Mouse (Mus musculus) MEL (cell line): ENCODE measurements around the gene Pdlim1.

Experiments used
- CHD1 ChIP-seq: IDR thresholded peaks from 2 replicates; pipeline ENCODE4 v1.6.1; 2012; ENCODE audit warnings: low read depth, mild to moderate bottlenecking, inconsistent platforms, low read length, improper control_type of control experiment
- CTCF ChIP-seq, 3 experiments: IDR thresholded peaks in 2 of 3; conservative IDR thresholded peaks in 1 of 3; 2 replicates each; pipeline ENCODE4 v1.5.1; 2011 to 2012; ENCODE audit warnings: low read length in 3 of 3, low read depth in 2 of 3, mild to moderate bottlenecking in 2 of 3, improper control_type of control experiment in 1 of 3, inconsistent platforms in 1 of 3, mixed read lengths in 1 of 3, moderate library complexity in 1 of 3; ENCODE audit not compliant: control insufficient read depth in 1 of 3, insufficient read depth in 1 of 3, poor library complexity in 1 of 3, severe bottlenecking in 1 of 3
- EP300 ChIP-seq, 2 experiments: IDR thresholded peaks; 2 replicates each; pipeline ENCODE4 v1.6.1; 2011; ENCODE audit warnings: improper control_type of control experiment in 2 of 2, low read length in 2 of 2, low read depth in 1 of 2, mild to moderate bottlenecking in 1 of 2
- MAX ChIP-seq: IDR thresholded peaks from 2 replicates; pipeline ENCODE4 v1.6.1; 2011; ENCODE audit warnings: low read length, improper control_type of control experiment
- SMC3 ChIP-seq: IDR thresholded peaks from 2 replicates; pipeline ENCODE4 v1.6.1; 2011; ENCODE audit warnings: low read depth, low read length, improper control_type of control experiment
- TAL1 ChIP-seq: IDR thresholded peaks from 2 replicates; pipeline ENCODE4 v1.6.1; 2012; ENCODE audit warnings: mild to moderate bottlenecking, inconsistent platforms, low read length, moderate library complexity, mixed read lengths
- USF1 ChIP-seq: IDR thresholded peaks from 2 replicates; pipeline ENCODE4 v1.6.1; 2014; ENCODE audit warnings: low read depth, mild to moderate bottlenecking, inconsistent platforms, low read length, improper control_type of control experiment, moderate library complexity
- ZC3H11A ChIP-seq: IDR thresholded peaks from 2 replicates; pipeline ENCODE4 v1.6.1; 2012; ENCODE audit warnings: low read depth, mild to moderate bottlenecking, inconsistent platforms, low read length, improper control_type of control experiment
- ZKSCAN1 ChIP-seq: IDR thresholded peaks from 2 replicates; pipeline ENCODE4 v1.6.1; 2012; ENCODE audit warnings: low read depth, mild to moderate bottlenecking, inconsistent platforms, low read length, improper control_type of control experiment, moderate library complexity

DNA sequence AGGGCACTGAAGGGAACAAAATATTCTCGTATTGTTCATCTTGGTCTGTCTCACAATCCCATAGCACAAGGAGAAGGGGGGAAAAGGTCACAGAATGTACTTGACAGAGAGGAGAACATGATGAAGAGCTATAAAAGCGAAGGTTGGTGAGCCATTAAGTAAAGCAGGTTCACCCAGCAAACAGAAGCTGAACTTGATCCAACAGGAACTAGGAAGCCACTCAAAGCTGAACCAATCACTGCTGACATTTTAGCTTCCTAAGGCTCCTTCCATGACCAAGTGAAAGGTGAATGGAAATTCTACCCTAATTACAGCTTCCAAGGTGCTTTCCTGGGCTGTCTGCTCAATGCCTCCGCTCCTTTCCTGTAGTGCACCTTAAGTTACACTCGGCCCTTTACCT, 20.5 kb downstream of the Pdlim1 start:
- TF ChIP-seq TAL1 (no peak), CTCF (IDR thresholded peaks at IDR 0.05 in 2 of 3, conservative IDR thresholded peaks at IDR 0.05 in 1 of 3; ENCODE audit: control insufficient read depth in 1 of 3, insufficient read depth in 1 of 3, low read depth in 2 of 3, low read length in 3 of 3, poor library complexity in 1 of 3, severe bottlenecking in 1 of 3) (no peak), MAX (no peak), USF1 (no peak), ZC3H11A (no peak), EP300 (IDR thresholded peaks at IDR 0.05; ENCODE audit: low read depth in 1 of 2, low read length in 2 of 2) (no peak), CHD1 (no peak), ZKSCAN1 (no peak), SMC3 (no peak)
